Mouse (Mus musculus) embryo, embryonic 11 days (tissue): Measurements from ENCODE around the gene Kcnip1.

Source experiments
- DNase-seq: peaks from one replicate; pipeline ENCODE4 v3.0.0-alpha.2; 2015

Kcnip1 gene

DNA sequence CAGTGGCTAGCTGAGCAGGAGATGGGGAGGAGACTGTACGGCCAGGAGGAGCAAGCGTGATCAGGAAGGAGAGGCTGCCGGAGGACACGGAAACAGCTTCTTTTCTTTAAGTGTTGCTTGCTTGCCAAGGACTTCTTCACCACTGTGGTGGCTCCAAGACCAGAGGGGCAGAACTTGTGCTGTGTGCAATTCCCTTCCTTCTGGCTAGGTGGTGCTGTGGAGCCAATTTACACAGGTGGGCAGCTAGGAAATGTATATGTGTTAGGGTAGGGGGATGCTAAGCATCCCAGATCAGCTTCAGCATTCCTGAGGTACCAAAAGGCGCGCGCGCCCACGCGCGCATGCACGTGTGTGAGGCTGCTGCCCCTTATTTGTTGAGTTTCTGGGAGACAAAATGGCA is 243.5 kb downstream of the Kcnip1 start:
- DNase-seq: no peak

DNA sequence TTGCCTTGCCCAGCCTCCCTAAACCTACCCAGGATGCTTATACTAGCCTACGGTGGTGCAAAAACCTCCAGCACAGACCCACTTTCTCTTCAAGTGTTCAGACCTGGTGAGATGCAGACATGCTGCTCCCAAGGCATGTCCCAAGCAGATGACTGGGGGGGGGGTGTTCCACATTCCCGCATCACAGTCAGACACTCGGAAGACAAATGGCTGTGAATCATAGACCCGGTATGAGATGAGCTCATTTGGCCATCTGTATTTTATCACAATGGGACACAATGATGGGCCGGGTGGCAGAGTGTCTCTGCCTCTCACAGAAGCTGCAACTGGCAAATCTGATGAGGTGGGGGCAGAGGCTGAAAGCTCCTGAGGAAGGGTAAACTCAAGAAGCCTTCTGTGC is 244.2 kb downstream of the Kcnip1 start:
- no peak for DNase-seq

DNA sequence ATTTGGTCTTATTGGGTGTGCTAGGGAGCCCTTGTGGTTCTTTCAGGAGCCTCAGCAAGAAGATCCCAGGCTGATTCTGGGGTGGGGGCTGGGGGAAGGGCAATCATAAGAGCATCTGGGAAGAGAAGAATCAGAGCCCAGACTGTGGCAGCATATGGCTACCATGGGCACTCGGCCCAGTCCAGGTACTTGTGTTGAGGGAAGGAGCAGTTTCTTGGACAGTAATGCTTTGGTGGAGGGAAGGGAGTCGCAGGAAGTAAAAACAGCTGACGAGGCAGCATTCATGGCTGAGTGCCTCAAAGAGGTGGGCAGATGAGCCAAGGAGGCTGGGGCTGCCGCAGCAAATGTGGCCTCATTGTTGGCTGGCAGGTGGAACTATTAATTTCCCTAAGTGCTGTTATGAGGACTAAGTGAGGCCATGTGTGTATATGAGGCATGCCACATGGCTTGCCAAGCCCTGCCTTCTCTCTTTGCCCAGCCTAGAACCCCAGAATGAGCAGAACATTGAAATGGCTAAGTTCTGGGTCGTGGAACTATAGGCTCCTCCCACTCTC is 245.5 kb downstream of the Kcnip1 start:
- no peak for DNase-seq

GRCm38 (mm10) chr11:33746402-33746801 is 246.6 kb downstream of the Kcnip1 start:
- DNase-seq: no peak

- no peak for DNase-seq
Observed at GRCm38 (mm10) chr11:33745821-33746329, 247.1 kb downstream of the Kcnip1 start.

DNA sequence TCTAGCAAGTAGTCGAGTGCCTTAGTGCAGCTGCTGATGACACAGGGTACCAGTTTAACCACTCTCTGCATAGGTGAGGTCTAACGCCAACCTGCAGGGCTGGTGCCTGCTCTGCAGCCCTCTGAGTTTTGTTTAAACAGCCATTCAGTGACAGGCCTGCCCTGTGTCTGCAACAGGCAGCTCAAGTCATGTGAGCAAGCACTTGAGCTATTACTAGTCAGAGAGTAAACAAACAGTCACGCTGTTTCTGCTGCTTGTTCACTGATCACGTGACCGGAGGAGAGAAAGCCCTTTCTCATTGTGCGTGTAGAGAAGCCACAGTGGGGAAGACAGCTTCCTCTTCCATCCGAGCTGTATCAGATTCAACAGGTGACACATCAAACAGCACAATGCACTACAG is 248.5 kb downstream of the Kcnip1 start:
- no peak for DNase-seq

DNA sequence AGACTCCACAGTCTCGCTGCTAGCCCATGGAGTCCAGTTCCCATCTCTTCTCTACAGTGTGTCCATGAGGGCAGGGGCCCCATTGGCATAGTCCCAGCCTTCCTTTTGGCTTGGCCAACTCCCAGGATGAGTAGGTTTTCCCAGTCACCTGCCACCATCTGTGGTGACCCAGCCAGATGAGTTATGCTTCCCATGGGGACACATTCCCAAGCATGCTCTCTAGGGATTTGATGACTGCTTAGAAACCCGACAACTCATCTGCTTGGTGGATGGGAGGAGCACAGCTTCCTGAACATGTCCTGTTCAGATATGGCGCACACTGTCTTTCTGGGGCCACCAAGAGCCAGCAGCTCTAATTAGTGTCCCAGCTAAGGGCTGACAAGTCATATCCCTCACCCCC is 252.8 kb downstream of the Kcnip1 start:
- no peak for DNase-seq

DNA sequence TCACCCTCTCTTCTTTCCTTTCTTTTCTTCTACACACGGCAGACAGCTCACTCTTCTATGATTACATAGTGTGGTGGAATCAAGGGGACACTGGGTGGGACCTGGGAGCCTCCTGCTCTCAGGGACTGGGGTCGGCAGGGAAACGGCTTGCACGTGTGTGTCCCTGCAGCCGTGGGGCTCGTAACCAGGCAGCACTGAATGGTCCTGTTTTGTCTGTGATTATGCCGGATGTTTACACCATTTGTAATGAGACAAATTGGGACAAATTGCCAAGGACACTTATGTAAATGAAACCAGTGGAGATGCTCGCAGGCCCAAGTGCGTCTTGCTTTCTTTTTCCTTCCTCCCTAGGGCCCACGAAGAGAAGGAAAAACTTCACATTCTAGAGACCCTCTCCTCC is 256.5 kb downstream of the Kcnip1 start:
- no peak for DNase-seq

GRCm38 (mm10) chr11:33733269-33733668 is 259.7 kb downstream of the Kcnip1 start:
- peak; percentile 80 for DNase-seq

DNA sequence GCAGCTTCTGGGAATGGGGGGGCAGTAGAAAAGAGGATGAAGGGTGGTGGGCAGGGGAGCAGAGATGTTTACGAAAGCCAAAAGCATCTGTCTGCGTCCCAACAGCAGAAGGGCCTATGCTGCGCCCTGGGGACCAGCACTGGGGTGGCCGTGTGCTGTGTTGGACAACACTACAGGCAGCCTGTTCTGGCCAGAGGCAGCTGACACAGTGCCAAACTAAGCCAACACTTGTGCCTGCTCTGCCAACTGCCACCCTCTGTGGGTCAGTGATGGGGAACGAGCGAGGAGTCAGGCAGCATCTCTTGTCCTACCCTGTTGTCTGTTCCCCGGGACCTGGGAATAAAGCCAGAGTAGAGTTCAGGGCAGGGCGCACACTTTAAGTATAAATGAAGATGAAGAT is 260.6 kb downstream of the Kcnip1 start:
- no peak for DNase-seq

GRCm38 (mm10) chr11:33721297-33721696 is 271.7 kb downstream of the Kcnip1 start:
- peak; percentile 69 for DNase-seq

DNA sequence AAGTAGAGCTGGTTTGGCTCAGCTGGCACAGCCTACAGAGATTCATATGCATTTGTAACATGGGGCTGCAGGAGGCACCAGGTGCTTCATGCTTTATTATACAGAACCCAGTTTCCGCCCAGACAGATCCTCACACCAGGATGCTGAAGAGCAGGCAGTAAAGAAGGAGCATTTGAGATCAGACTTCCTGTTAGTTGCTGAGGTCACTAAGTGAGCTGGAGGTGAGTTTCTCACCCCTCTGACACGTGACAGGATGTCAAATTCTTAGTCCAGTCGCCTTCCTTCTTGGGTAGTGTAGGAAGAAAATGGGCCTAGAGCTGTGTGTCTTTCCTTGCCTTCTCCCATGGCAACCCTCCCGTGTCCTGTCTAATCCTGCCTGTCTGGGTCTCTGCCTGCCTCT is 286.2 kb downstream of the Kcnip1 start:
- DNase-seq: no peak

GRCm38 (mm10) chr11:33701958-33702459 is 290.9 kb downstream of the Kcnip1 start:
- DNase-seq: no peak

DNA sequence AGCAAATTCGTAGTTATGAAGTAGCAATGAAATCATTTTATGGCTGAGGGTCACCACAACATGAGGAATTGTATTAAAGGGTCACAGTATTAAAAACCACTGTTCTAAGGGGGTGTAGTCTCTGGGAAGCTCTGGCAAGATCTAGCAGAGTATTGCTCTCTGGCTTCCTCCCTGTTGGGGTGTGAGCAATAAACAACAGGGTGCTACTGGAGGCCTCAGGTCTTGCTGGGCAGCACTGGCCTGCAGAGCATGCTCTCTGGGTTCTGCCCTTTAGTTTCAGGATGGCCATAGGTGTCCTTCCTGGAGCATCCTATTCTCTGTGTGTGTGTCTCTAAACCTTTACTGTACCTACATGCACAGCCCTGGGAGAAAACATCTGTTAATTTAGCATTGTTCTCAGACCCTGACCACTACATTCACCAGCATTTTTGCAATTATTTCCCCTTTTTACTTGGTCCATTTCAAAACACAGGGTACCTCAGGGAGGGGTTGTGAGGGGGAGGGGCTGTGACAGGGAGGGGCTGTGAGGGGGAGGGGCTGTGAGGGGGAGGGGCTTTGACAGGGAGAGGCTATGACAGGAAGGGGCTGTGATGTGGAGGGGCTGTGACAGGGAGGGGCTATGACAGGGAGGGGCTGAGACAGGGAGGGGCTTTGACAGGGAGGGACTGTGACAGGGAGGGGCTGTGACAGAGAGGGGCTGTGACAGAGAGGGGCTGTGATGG is 291.6 kb downstream of the Kcnip1 start:
- no peak for DNase-seq

- no peak for DNase-seq
Observed at GRCm38 (mm10) chr11:33700725-33701124, 292.2 kb downstream of the Kcnip1 start.

GRCm38 (mm10) chr11:33690181-33690580 is 302.8 kb downstream of the Kcnip1 start:
- no peak for DNase-seq

GRCm38 (mm10) chr11:33685904-33686303 is 307.0 kb downstream of the Kcnip1 start:
- no peak for DNase-seq

DNA sequence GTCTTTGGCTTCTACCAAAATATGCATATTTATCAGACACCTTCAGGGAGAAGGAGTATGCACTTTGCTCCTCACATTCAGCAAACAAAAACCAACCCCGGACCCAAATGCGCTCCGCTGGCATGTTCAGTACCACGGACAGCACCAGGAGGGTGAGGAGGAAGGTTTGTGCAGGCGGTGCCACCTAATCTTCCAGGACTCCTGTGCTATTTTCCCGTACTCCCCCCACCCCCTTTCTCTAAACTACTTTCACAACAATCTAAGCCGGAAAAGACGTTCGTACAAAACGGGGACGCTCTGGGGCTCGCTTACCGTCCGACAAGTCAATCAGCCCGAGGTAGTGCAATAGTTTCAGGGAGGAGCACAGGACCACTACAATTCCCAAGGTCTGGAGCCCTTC is 312.8 kb downstream of the Kcnip1 start:
- DNase-seq: peak; percentile 88

DNA sequence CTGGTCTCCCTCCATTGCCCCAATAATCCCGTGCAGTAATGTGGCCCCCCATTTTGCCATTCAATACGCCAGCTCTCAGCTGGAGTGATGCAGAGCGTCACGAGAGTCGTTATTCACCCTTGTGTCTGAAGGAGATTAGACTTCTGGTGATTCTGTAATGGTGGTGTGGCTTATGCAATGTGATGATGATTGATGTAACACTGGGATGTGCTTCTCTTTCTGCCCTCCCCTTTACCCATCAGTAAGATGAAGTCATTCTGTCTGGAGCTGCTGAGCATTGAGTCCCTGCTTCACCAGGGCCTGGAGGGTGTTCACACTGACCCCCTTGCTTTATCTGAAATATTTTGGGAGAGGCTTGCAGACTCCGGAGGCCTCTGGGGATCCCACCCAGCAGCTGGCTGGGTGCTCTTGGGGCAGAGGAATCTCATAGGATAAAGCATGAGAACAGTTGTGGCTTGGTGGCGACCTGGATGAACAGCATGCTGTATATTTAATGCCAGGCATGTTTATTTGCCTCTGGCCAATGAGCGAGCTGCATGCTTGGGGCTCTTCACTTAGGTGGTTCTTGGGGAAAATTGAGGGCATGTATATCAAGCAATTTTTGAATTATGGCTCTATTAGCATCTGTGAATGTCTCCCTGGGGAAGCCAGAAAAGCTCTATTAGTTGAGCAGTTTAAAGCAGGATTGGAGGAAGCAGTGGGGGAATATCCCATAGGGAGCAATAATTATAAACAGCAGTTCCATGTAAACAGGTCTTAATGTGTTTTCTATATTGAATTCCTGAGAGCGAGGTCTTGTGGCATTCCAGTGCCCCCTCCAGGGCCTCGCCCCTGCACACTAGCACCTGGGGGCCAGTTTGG is 322.6 kb downstream of the Kcnip1 start:
- DNase-seq: no peak

DNA sequence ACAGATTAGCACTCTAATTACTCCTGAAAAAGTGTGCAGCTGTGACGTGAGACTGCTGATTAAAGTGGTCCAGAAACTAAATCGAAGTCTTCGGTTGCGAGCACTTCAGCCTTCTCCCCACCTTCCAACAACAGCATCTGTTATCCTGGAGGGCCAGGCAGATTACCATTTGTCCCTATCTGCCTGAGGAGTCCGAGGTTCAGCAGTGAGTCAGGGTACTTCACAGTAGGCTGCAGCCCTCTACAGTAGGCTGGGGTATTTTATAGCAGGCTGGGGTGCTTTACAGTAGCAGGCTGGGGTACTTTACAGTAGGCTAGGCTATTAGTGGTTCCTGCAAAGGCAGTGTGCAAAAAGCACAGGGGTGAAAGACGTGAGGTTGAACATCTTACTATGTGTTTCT is 324.6 kb downstream of the Kcnip1 start:
- DNase-seq: no peak

DNA sequence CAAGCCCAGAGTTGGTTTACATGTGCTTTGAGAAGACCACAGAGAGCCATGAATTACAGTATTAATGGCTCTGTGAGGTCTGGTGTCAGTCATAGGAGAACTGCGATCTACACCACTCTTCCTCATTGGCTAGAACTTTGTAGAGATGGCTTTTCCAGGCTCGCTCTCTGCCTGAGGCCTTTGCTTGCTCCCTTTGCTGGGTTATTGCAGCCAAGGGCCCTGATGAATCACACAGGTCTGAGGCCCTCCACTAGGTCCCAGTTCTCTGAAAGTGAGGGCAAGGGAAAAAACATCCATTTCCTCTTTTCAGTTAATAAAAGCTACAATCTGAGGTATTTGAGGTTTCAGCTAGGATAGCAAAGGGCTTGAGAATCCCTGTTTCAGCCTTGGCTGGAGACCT is 329.4 kb downstream of the Kcnip1 start:
- no peak for DNase-seq

GRCm38 (mm10) chr11:33660016-33660913 is 332.7 kb downstream of the Kcnip1 start:
- no peak for DNase-seq
